Mouse (Mus musculus) myocyte (in vitro differentiated cells): ENCODE results near the gene Mfsd9.

ENCODE experiments used
- E2F4 ChIP-seq: IDR thresholded peaks from one replicate; pipeline ENCODE4 v1.6.1; 2011; ENCODE audit warnings: mild to moderate bottlenecking, control low read depth, moderate library complexity; ENCODE audit not compliant: insufficient read depth
- MAX ChIP-seq: IDR thresholded peaks from one replicate; pipeline ENCODE4 v1.6.1; 2011; ENCODE audit warnings: low read depth, mild to moderate bottlenecking, control low read depth
- MYOD1 ChIP-seq, 3 experiments: IDR thresholded peaks; one replicate each; pipeline ENCODE4 v1.6.1; 2011; ENCODE audit warnings: control low read depth in 2 of 3, low read depth in 2 of 3, mild to moderate bottlenecking in 2 of 3, moderate library complexity in 1 of 3; ENCODE audit not compliant: insufficient read length in 2 of 3, control insufficient read depth in 1 of 3
- MYOG ChIP-seq, 3 experiments: IDR thresholded peaks; one replicate each; pipeline ENCODE4 v1.6.1; 2011; ENCODE audit warnings: control low read depth in 2 of 3, low read depth in 2 of 3, mild to moderate bottlenecking in 2 of 3; ENCODE audit not compliant: insufficient read length in 2 of 3, control insufficient read depth in 1 of 3, insufficient read depth in 1 of 3
- POLR2A ChIP-seq: IDR thresholded peaks from one replicate; pipeline ENCODE4 v1.6.1; 2011; ENCODE audit warnings: low read depth, mild to moderate bottlenecking, control low read depth, moderate library complexity; ENCODE audit not compliant: insufficient read length
- POLR2AphosphoS2 ChIP-seq: IDR thresholded peaks from one replicate; pipeline ENCODE4 v1.6.1; 2011; ENCODE audit warnings: low read depth, control low read depth; ENCODE audit not compliant: insufficient read length
- REST ChIP-seq: IDR thresholded peaks from one replicate; pipeline ENCODE4 v1.6.1; 2011; ENCODE audit warnings: mild to moderate bottlenecking, control low read depth, moderate library complexity; ENCODE audit not compliant: insufficient read depth, insufficient read length
- SRF ChIP-seq: IDR thresholded peaks from one replicate; pipeline ENCODE4 v1.6.1; 2011; ENCODE audit warnings: low read depth; ENCODE audit not compliant: control insufficient read depth, insufficient read length
- TCF12 ChIP-seq: IDR thresholded peaks from one replicate; pipeline ENCODE4 v1.6.1; 2011; ENCODE audit warnings: mild to moderate bottlenecking, control low read depth; ENCODE audit not compliant: poor library complexity, insufficient read depth, severe bottlenecking
- TCF3 ChIP-seq: IDR thresholded peaks from one replicate; pipeline ENCODE4 v1.6.1; 2011; ENCODE audit warnings: low read depth, control low read depth; ENCODE audit not compliant: insufficient read length
- USF1 ChIP-seq: IDR thresholded peaks from one replicate; pipeline ENCODE4 v1.6.1; 2011; ENCODE audit warnings: low read depth, mild to moderate bottlenecking, control low read depth, moderate library complexity

DNA sequence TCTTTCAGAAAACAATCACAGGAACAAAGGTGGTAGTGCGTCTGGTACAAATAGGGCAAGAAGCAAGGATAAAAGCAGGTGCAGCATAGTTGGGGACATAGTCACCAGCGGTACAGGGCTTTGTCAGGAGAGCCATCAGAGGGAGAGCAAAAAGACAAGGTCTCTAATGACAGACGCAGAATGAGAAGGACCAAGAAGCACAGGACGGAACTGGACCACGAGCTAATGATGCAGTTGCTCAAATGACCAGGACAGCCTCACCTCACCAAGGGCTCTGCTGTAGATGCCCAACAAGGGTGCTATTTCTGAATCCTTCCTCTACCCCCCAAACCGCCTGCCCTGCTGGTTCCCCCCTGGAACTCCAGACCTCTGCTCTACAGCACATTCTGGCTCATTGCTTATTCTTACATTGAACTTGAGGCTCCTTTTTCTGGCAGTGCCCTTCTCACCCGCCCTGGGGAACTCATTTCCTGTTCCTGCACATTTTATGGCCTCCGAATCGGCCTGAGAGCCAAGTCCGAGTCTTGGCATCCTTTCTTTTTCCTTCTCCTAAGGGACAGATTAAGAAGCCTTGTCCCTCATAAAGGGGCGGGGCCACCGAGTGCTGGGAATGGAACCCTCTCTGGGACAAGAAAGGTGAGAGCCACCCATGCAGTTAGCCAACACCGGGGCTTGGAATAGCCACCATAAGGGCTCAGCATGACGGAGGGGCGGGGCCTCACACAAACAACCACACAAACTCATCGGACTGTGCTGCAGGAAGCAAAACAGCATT is 24.8 kb upstream of the Mfsd9 start:
- TF ChIP-seq POLR2A (no peak), E2F4 (no peak), MAX (no peak), TCF12 (no peak), POLR2AphosphoS2 (no peak), SRF (no peak), MYOG (IDR thresholded peaks at IDR 0.05; ENCODE audit: control insufficient read depth in 1 of 3, insufficient read depth in 1 of 3, insufficient read length in 2 of 3, low read depth in 2 of 3) (no peak), MYOD1 (IDR thresholded peaks at IDR 0.05; ENCODE audit: control insufficient read depth in 1 of 3, insufficient read length in 2 of 3, low read depth in 2 of 3) (no peak), USF1 (no peak), REST (no peak), TCF3 (no peak)
